Mouse (Mus musculus) NIH3T3 (cell line): ENCODE results near the gene Plekhf1.

ENCODE experiments used
- DNase-seq: peaks from one replicate; pipeline ENCODE4 v3.0.0-alpha.2; 2012; ENCODE audit warnings: low read depth

The Plekhf1 gene

DNA sequence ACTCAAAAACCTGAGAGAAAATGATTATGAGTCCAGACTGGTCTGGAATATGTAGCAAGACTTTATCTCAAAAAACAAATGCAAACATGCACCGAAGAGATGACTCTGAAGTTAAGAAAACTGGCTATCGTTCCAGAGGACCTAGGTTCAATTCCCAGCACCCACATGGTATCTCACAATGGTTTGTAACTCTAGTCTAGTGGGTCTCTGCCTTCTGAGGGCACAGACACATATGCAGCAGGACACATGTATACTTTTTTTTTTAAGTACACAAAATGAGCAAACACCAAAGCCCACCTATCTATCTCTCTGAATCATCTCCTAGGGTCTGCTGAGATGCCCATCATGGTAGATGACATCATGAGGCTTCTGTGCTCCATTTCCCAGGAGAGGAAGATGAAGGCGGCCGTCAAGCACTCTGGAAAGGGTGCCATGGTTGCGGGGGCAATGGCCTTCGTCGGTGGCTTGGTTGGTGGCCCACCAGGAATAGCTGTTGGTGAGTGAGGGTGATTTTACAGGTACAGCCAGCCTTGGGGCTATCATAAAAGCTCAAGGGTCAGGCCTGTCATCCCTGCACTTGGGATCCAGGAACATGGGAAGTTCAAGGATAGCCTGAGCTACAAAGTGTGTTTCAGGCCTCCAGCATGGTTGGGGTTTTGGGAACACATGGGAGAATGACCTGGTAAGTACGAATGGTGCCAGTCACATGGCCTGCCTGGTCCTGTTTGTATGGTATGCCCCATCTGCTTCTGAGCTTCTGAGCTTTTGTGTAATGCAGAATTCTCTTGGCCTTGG is 39.3 kb downstream of the Plekhf1 start:
- DNase-seq: peak; percentile 54

DNA sequence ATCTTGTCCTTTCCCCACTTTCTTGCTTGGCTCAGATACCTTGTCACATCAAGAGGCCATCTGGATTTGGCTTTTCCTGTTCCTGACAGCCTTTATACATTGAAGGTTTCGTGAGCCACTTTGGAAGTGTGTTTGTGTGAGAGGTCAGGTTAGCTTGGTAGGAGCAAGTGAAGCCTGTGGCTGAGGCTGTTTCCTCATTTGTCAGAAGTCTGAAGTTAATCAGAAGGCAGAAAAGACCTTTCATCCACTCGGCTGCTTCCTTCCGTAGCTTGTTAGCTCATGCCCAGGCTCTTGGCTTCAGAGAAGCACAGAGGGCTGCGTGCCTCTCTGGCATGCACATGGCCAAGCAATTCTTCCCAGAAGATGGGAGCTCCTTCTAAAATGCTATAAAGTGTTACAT is 40.0 kb downstream of the Plekhf1 start:
- DNase-seq: peak; percentile 48

DNA sequence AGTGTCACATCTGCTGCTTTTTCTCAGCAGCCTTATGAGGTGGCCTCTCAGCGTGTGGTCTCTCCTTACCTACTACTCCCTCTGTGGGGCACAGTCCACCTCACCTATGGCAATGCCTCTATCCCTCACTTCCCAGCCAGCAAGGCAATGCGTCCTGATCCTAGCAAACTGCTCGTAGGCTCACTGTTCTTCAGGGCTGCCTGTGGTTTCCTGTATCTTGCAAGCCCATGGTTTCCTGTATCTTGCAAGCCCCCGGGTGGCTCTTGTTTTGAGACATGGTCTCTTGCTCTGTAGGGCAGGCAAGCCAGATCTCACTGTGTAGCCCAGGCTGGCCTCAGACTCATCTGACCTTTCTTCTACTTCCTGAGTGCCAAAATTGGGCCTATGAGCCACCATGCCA is 41.0 kb downstream of the Plekhf1 start:
- DNase-seq: no peak

DNA sequence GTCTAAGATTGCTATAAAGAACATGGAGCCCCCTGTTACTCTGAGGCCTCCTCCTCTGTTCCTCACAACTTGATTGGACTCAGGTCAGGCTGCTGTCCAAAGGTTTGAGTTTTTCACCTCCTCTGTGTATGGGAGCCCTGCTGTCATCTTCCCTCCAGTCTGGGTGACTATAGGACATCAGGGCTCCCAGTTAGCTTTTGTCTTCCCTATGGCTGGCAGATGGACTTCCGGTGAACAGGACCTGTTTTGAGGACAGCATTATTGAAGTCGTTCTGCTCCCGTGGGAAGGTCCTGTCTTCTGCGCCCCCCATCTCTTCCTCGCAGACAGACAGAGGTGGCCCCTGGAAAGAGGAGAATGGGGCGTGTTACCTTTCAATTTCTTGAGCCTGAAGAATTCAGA is 43.0 kb downstream of the Plekhf1 start:
- DNase-seq: peak; percentile 55

DNA sequence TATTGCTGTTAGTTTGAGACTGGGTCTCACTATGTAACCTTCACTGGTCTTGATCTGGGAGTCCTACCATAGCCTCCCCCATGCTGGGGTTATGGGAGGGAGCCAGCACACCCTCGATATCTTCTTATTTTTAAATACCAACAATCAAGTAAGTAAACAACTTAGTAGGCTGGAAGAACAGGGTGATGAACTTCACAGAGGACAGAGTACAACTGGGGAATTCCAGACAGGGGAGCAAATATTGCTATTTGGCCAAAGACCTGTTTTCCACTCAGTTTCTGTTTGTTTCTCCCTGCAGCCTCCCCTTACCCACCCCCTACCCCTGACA is 43.4 kb downstream of the Plekhf1 start:
- no peak for DNase-seq

DNA sequence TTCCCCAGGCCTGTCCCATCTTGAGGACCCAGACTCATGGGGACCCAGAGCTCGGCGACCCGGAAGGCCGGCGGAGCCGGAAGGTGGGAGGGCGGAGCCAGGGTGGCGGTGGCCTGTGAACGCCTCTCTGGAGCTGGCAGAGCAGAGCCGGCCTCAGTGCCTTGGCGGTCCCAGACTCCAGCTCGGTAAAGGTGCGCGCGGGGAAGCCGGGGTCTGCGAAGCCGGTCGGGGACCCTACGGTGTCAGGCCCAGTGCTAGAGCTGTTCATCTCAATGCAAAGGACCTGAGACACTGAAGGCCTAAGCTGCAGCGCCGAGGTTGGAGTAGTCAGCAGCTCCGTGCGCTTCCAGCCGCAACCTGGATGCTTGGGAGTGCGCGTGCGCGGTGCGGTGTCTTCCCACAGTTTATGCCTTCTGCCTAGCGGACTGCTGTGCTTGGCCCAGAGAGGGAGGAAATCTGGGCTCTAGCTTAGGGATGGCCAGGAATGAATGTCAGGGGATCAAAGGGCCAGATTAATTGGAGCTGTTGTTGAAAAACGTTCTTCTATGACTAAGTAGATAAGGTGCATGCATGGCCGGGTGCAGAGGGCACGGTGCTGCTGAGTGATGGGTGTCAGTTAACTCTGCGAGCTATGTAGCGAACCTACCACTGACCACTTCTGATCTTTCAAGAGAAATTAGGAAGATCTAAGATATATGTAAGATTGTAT is 44.0 kb downstream of the Plekhf1 start:
- peak; percentile 87 for DNase-seq

DNA sequence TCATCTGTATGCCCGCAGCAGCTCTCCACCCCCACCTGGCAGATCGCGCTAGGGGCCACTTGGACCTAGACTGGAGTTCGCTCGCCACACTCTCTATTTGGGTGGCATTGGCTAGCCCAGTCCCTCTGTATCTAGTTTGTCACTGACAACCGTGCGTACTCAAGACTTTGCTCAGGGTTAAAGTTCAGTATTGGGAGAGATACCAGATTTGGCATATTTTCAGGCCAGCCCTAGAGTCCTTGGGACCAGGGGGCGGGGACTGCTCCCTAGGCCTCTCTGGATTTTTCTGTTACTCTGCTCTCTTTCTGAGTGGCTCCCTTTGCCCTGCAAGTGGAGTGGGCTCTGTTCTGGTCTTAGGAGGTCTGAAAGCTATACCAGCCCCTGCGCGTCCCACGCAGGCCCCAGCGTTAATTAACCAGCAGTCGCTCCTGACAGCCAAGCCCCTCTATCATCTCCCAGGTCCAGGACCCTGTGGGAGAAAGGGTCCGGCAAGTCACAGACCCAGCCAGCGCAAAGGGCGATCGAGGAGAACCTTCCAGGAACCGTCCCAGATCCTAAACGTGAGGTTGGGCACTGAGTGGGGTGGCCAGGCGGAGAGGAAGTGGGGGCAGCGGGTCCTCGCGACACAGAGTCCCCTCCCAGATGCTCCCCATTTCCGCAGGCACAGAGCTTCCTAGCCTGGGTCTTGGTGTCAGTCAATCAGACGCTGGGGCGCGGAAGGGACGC is 44.7 kb downstream of the Plekhf1 start, which contains the start of gene 1600014C10Rik:
Gene 1600014C10Rik (plus strand): TSS at position 256 of the 726 bp plus-strand sequence.
- peak; percentile 64 for DNase-seq

DNA sequence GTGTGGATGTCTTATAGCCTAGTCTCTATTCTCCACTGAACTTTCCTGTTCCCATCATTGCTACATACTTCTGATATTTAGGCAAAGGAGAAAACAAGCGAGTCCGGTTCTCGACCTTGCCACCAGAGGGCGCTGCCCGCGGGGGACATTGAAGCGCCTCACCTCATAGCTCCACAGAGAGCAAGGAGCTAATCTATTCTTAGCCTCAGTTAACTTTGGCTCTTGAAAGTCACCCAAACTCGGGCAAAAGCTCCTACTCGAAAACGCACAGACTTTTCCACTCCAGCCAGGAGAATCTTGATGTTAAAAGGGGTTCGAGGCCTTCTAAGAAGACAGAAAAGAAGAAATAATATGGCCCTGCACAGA is 45.2 kb downstream of the Plekhf1 start:
- DNase-seq: peak; percentile 92

DNA sequence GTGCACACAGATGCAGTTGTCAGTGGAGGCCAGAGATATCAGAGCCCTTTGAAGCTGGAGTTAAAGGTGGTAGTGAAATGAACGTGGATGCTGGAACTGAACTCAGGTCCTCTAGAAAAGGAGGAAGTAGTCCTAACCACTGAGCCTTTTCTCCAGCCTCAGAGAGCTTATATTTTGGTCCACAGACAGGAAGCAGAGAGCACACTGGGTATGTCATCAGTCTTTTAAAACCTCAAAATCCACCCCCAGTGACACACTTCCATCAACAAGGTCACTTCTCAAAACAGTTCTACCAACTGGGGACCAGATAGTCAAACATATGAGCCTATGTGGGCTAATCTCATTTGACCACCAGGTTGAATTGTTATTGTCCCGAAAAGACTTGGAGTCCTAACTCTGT is 46.5 kb downstream of the Plekhf1 start:
- DNase-seq: no peak

DNA sequence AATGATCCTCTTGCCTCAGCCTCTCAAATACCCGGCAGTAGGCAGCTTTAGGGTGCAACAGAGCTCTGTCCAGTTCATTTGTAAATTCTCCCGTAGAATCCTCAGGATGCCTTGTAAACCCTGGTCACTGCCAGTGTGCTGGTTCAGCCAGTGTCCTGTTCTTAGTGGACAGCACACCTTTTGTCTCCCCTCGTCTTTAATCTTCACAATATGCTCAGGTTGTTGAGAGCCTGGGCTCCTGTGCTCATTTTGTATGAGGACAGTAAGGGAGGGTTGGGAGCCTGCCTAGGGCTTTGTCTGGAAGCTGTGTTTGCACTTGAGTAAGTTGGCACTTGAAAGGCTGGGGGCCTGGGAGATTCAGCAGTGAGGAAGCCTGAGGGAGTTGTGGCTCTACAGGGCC is 47.9 kb downstream of the Plekhf1 start:
- DNase-seq: peak; percentile 54

DNA sequence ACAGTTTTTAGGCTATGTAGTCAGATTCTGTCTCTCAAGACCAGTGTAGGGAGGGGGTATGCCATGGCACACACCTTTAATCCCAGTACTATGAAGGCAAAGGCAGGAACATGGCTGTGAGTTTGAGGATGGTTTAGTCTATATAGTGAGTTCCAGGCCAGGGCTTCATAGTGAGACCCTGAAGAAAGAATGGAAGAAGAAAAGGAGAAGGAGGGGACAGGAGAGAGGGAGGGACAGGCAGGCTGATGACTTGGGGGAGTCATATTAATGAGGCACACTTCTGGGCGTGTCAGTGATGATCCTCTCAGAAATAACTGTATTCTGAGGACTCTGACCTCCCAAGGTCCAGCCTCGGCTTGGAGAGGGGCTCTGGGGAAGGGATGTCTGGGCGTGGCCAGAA is 51.8 kb downstream of the Plekhf1 start:
- peak; percentile 48 for DNase-seq

DNA sequence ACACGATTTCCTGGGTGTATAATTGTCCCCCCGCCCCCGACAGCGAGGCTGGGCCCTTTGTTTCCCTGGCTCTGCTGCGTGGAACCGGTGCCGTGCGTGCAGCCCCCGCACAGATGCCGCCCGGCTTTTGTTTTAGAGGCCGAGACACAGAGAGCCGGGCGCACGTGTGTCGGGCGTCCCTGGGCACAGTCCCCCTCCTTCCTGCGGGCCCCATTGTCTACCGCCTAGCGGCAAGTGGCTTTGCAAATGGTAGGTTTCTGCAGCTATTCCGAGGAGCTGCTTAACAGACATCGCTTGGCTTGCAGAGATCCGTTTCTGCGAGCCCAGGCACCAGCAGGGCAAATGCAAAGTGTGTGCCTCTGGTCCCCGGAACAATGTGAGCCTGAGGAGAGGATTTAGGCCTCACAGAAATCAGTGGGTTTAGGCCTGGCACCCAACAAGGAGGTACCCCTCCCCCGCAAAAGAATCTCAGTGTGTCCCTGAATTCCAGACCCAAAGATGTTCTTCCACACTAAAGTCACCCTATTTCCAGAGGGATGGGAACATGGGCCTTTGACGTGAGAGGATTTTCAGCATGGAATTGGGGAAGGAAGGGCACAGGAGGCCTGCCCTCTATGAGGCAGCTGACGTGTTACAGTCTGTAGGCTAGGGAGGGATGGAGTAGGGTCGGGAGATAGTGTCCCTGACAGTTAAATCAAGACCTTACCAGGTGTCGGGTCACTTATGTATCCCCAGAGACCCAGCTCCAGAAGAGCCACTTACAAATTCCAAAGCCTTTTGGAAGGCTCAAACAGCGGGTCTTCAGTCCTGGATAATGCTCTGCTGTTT is 53.3 kb downstream of the Plekhf1 start:
- DNase-seq: no peak

DNA sequence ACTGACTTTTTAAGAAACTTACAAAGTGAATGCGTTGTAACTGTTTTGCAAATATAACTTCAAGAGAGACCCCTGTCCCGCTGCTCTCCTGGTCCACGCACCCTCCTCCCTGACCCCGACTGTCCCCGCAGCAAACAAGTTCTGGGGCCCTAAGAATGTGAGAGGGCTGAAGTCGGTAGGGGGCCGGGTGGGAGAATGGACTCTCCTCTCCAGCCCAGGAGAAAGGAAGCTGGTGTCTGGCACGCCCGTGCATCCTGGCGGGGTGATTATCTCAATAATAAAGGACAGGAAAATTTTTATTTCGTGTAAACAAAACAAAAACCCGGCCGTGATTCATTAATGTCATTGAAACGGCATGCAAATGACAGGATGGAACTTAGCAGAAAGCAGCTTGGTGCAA is 53.9 kb downstream of the Plekhf1 start:
- DNase-seq: no peak

DNA sequence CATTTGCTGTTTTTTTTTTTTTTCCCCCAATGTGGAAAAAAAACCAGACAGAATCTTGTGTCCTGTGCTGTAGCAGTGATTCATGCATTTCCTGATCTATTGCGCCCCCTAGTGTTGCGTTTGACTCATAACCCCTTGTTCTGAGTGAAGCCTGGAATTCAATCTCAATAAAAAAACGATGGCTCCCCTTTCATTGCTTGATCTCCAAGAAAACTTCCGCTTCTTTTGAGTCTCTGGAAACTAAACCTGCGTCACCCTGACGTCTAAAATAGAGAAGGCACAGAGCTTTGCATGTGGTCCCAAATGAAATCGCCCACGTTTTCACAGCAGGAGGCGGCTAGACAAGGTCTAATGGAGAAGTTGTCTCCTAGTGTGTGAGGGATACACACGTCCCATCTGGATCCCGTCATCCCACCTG is 60.1 kb downstream of the Plekhf1 start:
- peak; percentile 90 for DNase-seq
